Mouse (Mus musculus): Measurements from ENCODE around the gene Olfr533. TPM values are rescaled to one million over a fixed set of nuclear protein-coding genes. Genes with fewer than 3 reads are reported as not detected.

The Olfr533 gene
- polyA plus RNA-seq (2012; fragmentation: generic; extraction: Trizol), result not detected

GRCm38 (mm10) chr7:140463070-140463469 is at the start of gene Olfr533:
Olfr533 (plus strand) TSS chr7:140463370.

GRCm38 (mm10) chr7:140421539-140421938 is 41.6 kb upstream of the Olfr533 start, which contains the start of gene Olfr532:
Olfr532 (minus strand) TSS chr7:140421639.

GRCm38 (mm10) chr7:140483916-140484315 is 20.7 kb downstream of the Olfr533 start, which contains the start of gene Olfr535:
Olfr535 (plus strand) TSS chr7:140484216.

GRCm38 (mm10) chr7:140507346-140508021 is 44.3 kb downstream of the Olfr533 start, which contains the start of gene Olfr536:
Olfr536 (minus strand) TSS chr7:140507396.

Other genes starting within 250 kb of the Olfr533 start
- not detected for gene Cd163l1, start 245.1 kb upstream of the Olfr533 start, polyA plus RNA-seq (2012; fragmentation: generic; extraction: Trizol)
- gene 5830411N06Rik, start 216.1 kb upstream of the Olfr533 start, polyA plus RNA-seq (2012; fragmentation: generic; extraction: Trizol), result not detected
- not detected for gene Olfr525, start 142.5 kb upstream of the Olfr533 start, polyA plus RNA-seq (2012; fragmentation: generic; extraction: Trizol)
- not detected for gene Olfr527, start 129.4 kb upstream of the Olfr533 start, polyA plus RNA-seq (2012; fragmentation: generic; extraction: Trizol)
- gene Olfr60, start 101.7 kb upstream of the Olfr533 start, polyA plus RNA-seq (2012; fragmentation: generic; extraction: Trizol), result not detected
- gene Olfr530, start 87.0 kb upstream of the Olfr533 start, polyA plus RNA-seq (2012; fragmentation: generic; extraction: Trizol), result not detected
- gene Olfr531, start 60.5 kb upstream of the Olfr533 start, polyA plus RNA-seq (2012; fragmentation: generic; extraction: Trizol), result not detected
- not detected for gene Olfr532, start 41.7 kb upstream of the Olfr533 start, polyA plus RNA-seq (2012; fragmentation: generic; extraction: Trizol)
- gene Olfr535, start 20.8 kb downstream of the Olfr533 start, polyA plus RNA-seq (2012; fragmentation: generic; extraction: Trizol), result not detected
- gene Olfr536, start 44.0 kb downstream of the Olfr533 start, polyA plus RNA-seq (2012; fragmentation: generic; extraction: Trizol), result not detected
- not detected for gene Olfr538, start 104.5 kb downstream of the Olfr533 start, polyA plus RNA-seq (2012; fragmentation: generic; extraction: Trizol)
- gene Olfr46, start 137.9 kb downstream of the Olfr533 start, polyA plus RNA-seq (2012; fragmentation: generic; extraction: Trizol), result under 1 TPM in 1 of 2 experiments, not detected in 1; under 0.01 TPM
- gene Olfr61, start 165.6 kb downstream of the Olfr533 start, polyA plus RNA-seq (2012; fragmentation: generic; extraction: Trizol), result not detected
- gene Olfr53, start 183.1 kb downstream of the Olfr533 start, polyA plus RNA-seq (2012; fragmentation: generic; extraction: Trizol), result not detected
- gene Olfr539, start 196.6 kb downstream of the Olfr533 start, polyA plus RNA-seq (2012; fragmentation: generic; extraction: Trizol), result under 1 TPM in 1 of 2 experiments, not detected in 1; under 0.01 TPM
- not detected for gene Olfr45, start 218.6 kb downstream of the Olfr533 start, polyA plus RNA-seq (2012; fragmentation: generic; extraction: Trizol)
- gene Olfr541, start 233.9 kb downstream of the Olfr533 start, polyA plus RNA-seq (2012; fragmentation: generic; extraction: Trizol), result not detected